Mouse (Mus musculus) layer of hippocampus, postnatal 10 days (tissue): Measurements from ENCODE around the gene Mmachc. TPM values are rescaled to one million over a fixed set of nuclear protein-coding genes. Genes with fewer than 3 reads are reported as not detected.
"Not testable (repeated sequence)": the region's sequence is repeated elsewhere in the genome, so short reads cannot be mapped to it uniquely, and the experiment has no call there.

Experiments
- DNase-seq, 2 experiments: peaks; one replicate each; pipeline ENCODE4 v3.0.0; 2021; ENCODE audit warnings: low spot score in 2 of 2
- total RNA-seq, 2 experiments: library from RNA; stranded (reverse); gene quantifications; 2 replicates each; pipeline ENCODE4 v1.2.3; 2021

Mmachc gene
- total RNA-seq, 2 experiments from 2014 or later = 17.3 to 20.7 TPM

- DNase-seq = no peak
These were observed 16.1 kb downstream of the Mmachc start for GRCm38 (mm10) chr4:116692146-116692545.

GRCm38 (mm10) chr4:116689309-116689876 is 18.8 kb downstream of the Mmachc start:
- no peak for DNase-seq

GRCm38 (mm10) chr4:116687041-116687440 is 21.2 kb downstream of the Mmachc start:
- DNase-seq = no peak

- peak; percentile 97 to 98 for DNase-seq
These were observed 22.7 kb downstream of the Mmachc start, which contains the start of gene Prdx1 for GRCm38 (mm10) chr4:116685402-116686061. Prdx1 (plus strand) TSS chr4:116685544.

GRCm38 (mm10) chr4:116684665-116685064 is 23.5 kb downstream of the Mmachc start:
- no peak for DNase-seq

GRCm38 (mm10) chr4:116683957-116684356 is 24.2 kb downstream of the Mmachc start:
- DNase-seq = no peak

GRCm38 (mm10) chr4:116680521-116680920 is 27.7 kb downstream of the Mmachc start:
- DNase-seq = not testable (repeated sequence)

- no peak for DNase-seq
These were observed 29.1 kb downstream of the Mmachc start for GRCm38 (mm10) chr4:116679141-116679540.

GRCm38 (mm10) chr4:116677808-116678207 is 30.4 kb downstream of the Mmachc start:
- no peak for DNase-seq

- DNase-seq = no peak
These were observed 32.2 kb downstream of the Mmachc start for GRCm38 (mm10) chr4:116676027-116676426.

GRCm38 (mm10) chr4:116674761-116675160 is 33.4 kb downstream of the Mmachc start:
- not testable (repeated sequence) for DNase-seq

GRCm38 (mm10) chr4:116672785-116673184 is 35.4 kb downstream of the Mmachc start:
- no peak for DNase-seq

- DNase-seq = no peak
These were observed 38.9 kb downstream of the Mmachc start for GRCm38 (mm10) chr4:116669291-116669690.

- DNase-seq = no peak
These were observed 40.1 kb downstream of the Mmachc start for GRCm38 (mm10) chr4:116668145-116668544.

GRCm38 (mm10) chr4:116666625-116667024 is 41.6 kb downstream of the Mmachc start:
- no peak for DNase-seq

- no peak for DNase-seq
These were observed 46.2 kb downstream of the Mmachc start for GRCm38 (mm10) chr4:116661998-116662397.

GRCm38 (mm10) chr4:116660829-116661228 is 47.4 kb downstream of the Mmachc start:
- DNase-seq = no peak

GRCm38 (mm10) chr4:116659916-116660315 is 48.3 kb downstream of the Mmachc start:
- not testable (repeated sequence) for DNase-seq

- DNase-seq = no peak
These were observed 48.7 kb downstream of the Mmachc start for GRCm38 (mm10) chr4:116659474-116659873.

- no peak for DNase-seq
These were observed 50.2 kb downstream of the Mmachc start for GRCm38 (mm10) chr4:116657971-116658370.

- no peak for DNase-seq
These were observed 52.5 kb downstream of the Mmachc start for GRCm38 (mm10) chr4:116655658-116656057.

GRCm38 (mm10) chr4:116655100-116655499 is 53.1 kb downstream of the Mmachc start:
- no peak for DNase-seq

GRCm38 (mm10) chr4:116653228-116653627 is 55.0 kb downstream of the Mmachc start:
- no peak for DNase-seq
